Mouse (Mus musculus): ENCODE data around the gene Mapk11.

DNA sequence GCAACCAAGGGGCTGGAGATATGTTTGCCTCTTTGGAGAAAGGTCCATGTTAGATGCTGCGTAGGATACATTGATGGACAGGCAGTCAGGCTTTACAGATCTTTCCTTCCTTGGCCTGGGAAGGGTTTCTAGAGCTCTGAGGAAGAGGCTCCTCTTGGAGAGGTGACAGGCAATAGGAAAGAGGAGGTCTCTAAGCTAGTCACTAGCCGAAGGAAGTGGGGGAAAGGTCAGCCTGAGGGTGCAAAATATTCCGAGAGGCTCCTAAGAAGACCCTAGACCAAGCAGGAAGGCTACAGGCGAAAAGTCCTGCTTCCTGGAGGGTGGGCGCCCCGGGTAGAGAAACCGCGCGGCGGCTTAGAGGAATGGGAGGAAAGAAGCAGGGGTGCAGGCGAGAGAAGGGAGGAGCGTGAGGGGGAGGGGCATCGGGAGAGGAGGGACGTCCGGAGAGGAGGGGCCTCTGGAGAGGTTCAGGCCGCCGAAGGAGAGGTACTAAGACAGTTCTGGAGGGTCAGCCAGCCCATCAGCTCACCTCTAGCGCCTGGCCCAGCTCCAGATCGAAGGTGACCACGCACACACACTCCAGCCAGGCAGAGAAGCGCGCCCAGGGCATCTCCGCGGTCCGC, 46.4 kb upstream of the Mapk11 start:
- TF ChIP-seq MYOG (IDR thresholded peaks at IDR 0.05; ENCODE audit: control insufficient read depth in 1 of 3, insufficient read depth in 1 of 3, insufficient read length in 2 of 3, low read depth in 2 of 3) (no peak), POLR2A (IDR thresholded peaks at IDR 0.05; ENCODE audit: insufficient read length, low read depth) (peak; percentile 87), POLR2AphosphoS2 (IDR thresholded peaks at IDR 0.05; ENCODE audit: insufficient read length, low read depth) (peak; percentile 94), REST (IDR thresholded peaks at IDR 0.05; ENCODE audit: insufficient read depth, insufficient read length) (no peak), USF1 (IDR thresholded peaks at IDR 0.05; ENCODE audit: low read depth) (no peak)

Measured in myocyte (in vitro differentiated cells).